Mouse (Mus musculus) MEL (cell line): ENCODE measurements around the gene Atxn1l. TPM values are rescaled to one million over a fixed set of nuclear protein-coding genes. Genes with fewer than 3 reads are reported as not detected.
A peak's percentile ranks its signal among the peaks of the same experiment; 100 is the strongest.

Source experiments
- DNase-seq: peaks from one replicate; pipeline ENCODE4 v3.0.0; 2011; ENCODE audit warnings: low read depth, low spot score
- H3K27ac ChIP-seq: 2 replicates; pipeline ENCODE4 v1.5.1; 2012; ENCODE audit warnings: low read depth, mild to moderate bottlenecking, control low read depth, low read length, moderate library complexity; ENCODE audit not compliant: control insufficient read depth
- H3K27me3 ChIP-seq, 2 experiments: fragments of 150-350 bp in 1 of 2; sonication (generic) in 1 of 2; 2 replicates each; pipeline ENCODE4 v1.6.1; 2012; ENCODE audit warnings: low read length in 2 of 2, mild to moderate bottlenecking in 2 of 2, improper control_type of control experiment in 1 of 2, moderate library complexity in 1 of 2; ENCODE audit not compliant: insufficient read depth in 2 of 2, control insufficient read depth in 1 of 2
- H3K36me3 ChIP-seq, 2 experiments: 2 replicates each; pipeline ENCODE4 v1.6.1; 2012 to 2014; ENCODE audit warnings: low read length in 2 of 2, improper control_type of control experiment in 1 of 2, inconsistent platforms in 1 of 2, mild to moderate bottlenecking in 1 of 2; ENCODE audit not compliant: insufficient read depth in 2 of 2, control insufficient read depth in 1 of 2
- H3K4me1 ChIP-seq, 2 experiments: fragments of 150-350 bp in 1 of 2; sonication (generic) in 1 of 2; 2 replicates each; pipeline ENCODE4 v1.6.1; 2012; ENCODE audit warnings: low read length in 2 of 2, improper control_type of control experiment in 1 of 2, mild to moderate bottlenecking in 1 of 2; ENCODE audit not compliant: insufficient read depth in 2 of 2, control insufficient read depth in 1 of 2
- H3K4me3 ChIP-seq, 2 experiments: fragments of 150-350 bp in 1 of 2; sonication (generic) in 1 of 2; 2 replicates each; pipeline ENCODE4 v1.5.1; 2012; ENCODE audit warnings: low read depth in 2 of 2, low read length in 2 of 2, mild to moderate bottlenecking in 2 of 2, moderate library complexity in 2 of 2, control low read depth in 1 of 2, improper control_type of control experiment in 1 of 2; ENCODE audit not compliant: control insufficient read depth in 1 of 2, insufficient read depth in 1 of 2
- H3K79me2 ChIP-seq: 2 replicates; pipeline ENCODE4 v1.6.1; 2012; ENCODE audit warnings: mild to moderate bottlenecking, low read length, moderate library complexity; ENCODE audit not compliant: control insufficient read depth, poor library complexity, insufficient read depth
- H3K9ac ChIP-seq: 2 replicates; pipeline ENCODE4 v1.6.1; 2012; ENCODE audit warnings: low read depth, mild to moderate bottlenecking, control low read depth, low read length, moderate library complexity; ENCODE audit not compliant: control insufficient read depth, poor library complexity, severe bottlenecking
- H3K9me3 ChIP-seq: fragments of 150-350 bp; sonication (generic); replicated peaks from 2 replicates; pipeline ENCODE4 v1.6.1; 2012; ENCODE audit warnings: mild to moderate bottlenecking, low read length, improper control_type of control experiment, moderate library complexity; ENCODE audit not compliant: insufficient read depth
- BHLHE40 ChIP-seq: IDR thresholded peaks from 2 replicates; pipeline ENCODE4 v1.6.1; 2012; ENCODE audit warnings: low read depth, mild to moderate bottlenecking, inconsistent platforms, low read length, improper control_type of control experiment, borderline replicate concordance
- CHD1 ChIP-seq: IDR thresholded peaks from 2 replicates; pipeline ENCODE4 v1.6.1; 2012; ENCODE audit warnings: low read depth, mild to moderate bottlenecking, inconsistent platforms, low read length, improper control_type of control experiment
- CHD2 ChIP-seq: IDR thresholded peaks from 2 replicates; pipeline ENCODE4 v1.6.1; 2011; ENCODE audit warnings: low read length, improper control_type of control experiment
- CTCF ChIP-seq, 3 experiments: IDR thresholded peaks in 2 of 3; conservative IDR thresholded peaks in 1 of 3; 2 replicates each; pipeline ENCODE4 v1.5.1; 2011 to 2012; ENCODE audit warnings: low read length in 3 of 3, low read depth in 2 of 3, mild to moderate bottlenecking in 2 of 3, improper control_type of control experiment in 1 of 3, inconsistent platforms in 1 of 3, mixed read lengths in 1 of 3, moderate library complexity in 1 of 3; ENCODE audit not compliant: control insufficient read depth in 1 of 3, insufficient read depth in 1 of 3, poor library complexity in 1 of 3, severe bottlenecking in 1 of 3
- E2F4 ChIP-seq: IDR thresholded peaks from 2 replicates; pipeline ENCODE4 v1.6.1; 2011; ENCODE audit warnings: low read depth, low read length, improper control_type of control experiment, borderline replicate concordance
- ELF1 ChIP-seq: IDR thresholded peaks from 2 replicates; pipeline ENCODE4 v1.6.1; 2014; ENCODE audit warnings: low read depth, mild to moderate bottlenecking, inconsistent platforms, low read length, improper control_type of control experiment, moderate library complexity
- EP300 ChIP-seq, 2 experiments: IDR thresholded peaks; 2 replicates each; pipeline ENCODE4 v1.6.1; 2011; ENCODE audit warnings: improper control_type of control experiment in 2 of 2, low read length in 2 of 2, low read depth in 1 of 2, mild to moderate bottlenecking in 1 of 2
- ETS1 ChIP-seq: IDR thresholded peaks from 2 replicates; pipeline ENCODE4 v1.6.1; 2012; ENCODE audit warnings: low read depth, mild to moderate bottlenecking, inconsistent platforms, low read length, improper control_type of control experiment, moderate library complexity
- GABPA ChIP-seq: IDR thresholded peaks from 2 replicates; pipeline ENCODE4 v1.6.1; 2012; ENCODE audit warnings: low read depth, mild to moderate bottlenecking, inconsistent platforms, low read length, improper control_type of control experiment, moderate library complexity
- JUND ChIP-seq: IDR thresholded peaks from 2 replicates; pipeline ENCODE4 v1.6.1; 2011; ENCODE audit warnings: low read depth, mild to moderate bottlenecking, improper control_type of control experiment, low read length
- KAT2A ChIP-seq: conservative IDR thresholded peaks from 2 replicates; pipeline ENCODE4 v1.6.1; 2012; ENCODE audit warnings: low read depth, low read length, improper control_type of control experiment, inconsistent platforms
- MAFK ChIP-seq: IDR thresholded peaks from 2 replicates; pipeline ENCODE4 v1.6.1; 2011; ENCODE audit warnings: low read depth, mild to moderate bottlenecking, low read length, improper control_type of control experiment, borderline replicate concordance
- MAX ChIP-seq: IDR thresholded peaks from 2 replicates; pipeline ENCODE4 v1.6.1; 2011; ENCODE audit warnings: low read length, improper control_type of control experiment
- MAZ ChIP-seq: IDR thresholded peaks from 2 replicates; pipeline ENCODE4 v1.6.1; 2012; ENCODE audit warnings: low read depth, mild to moderate bottlenecking, inconsistent platforms, low read length, improper control_type of control experiment
- MXI1 ChIP-seq: IDR thresholded peaks from 2 replicates; pipeline ENCODE4 v1.6.1; 2011; ENCODE audit warnings: mild to moderate bottlenecking, low read depth, low read length, improper control_type of control experiment
- MYB ChIP-seq: IDR thresholded peaks from 2 replicates; pipeline ENCODE4 v1.6.1; 2011; ENCODE audit warnings: mild to moderate bottlenecking, low read depth, low read length, improper control_type of control experiment
- NELFE ChIP-seq: IDR thresholded peaks from 2 replicates; pipeline ENCODE4 v1.6.1; 2011; ENCODE audit warnings: low read depth, low read length, improper control_type of control experiment
- NRF1 ChIP-seq: IDR thresholded peaks from 2 replicates; pipeline ENCODE4 v1.6.1; 2014; ENCODE audit warnings: low read depth, mild to moderate bottlenecking, inconsistent platforms, low read length, improper control_type of control experiment, moderate library complexity; ENCODE audit not compliant: poor library complexity, insufficient read depth, severe bottlenecking
- POLR2A ChIP-seq, 2 experiments: IDR thresholded peaks; 2 replicates each; pipeline ENCODE4 v1.6.1; 2011 to 2012; ENCODE audit warnings: low read length in 2 of 2, mild to moderate bottlenecking in 2 of 2, control low read depth in 1 of 2, improper control_type of control experiment in 1 of 2, low read depth in 1 of 2, moderate library complexity in 1 of 2; ENCODE audit not compliant: control insufficient read depth in 1 of 2, insufficient read depth in 1 of 2, poor library complexity in 1 of 2
- POLR2AphosphoS5 ChIP-seq: IDR thresholded peaks from 2 replicates; pipeline ENCODE4 v1.6.1; 2012; ENCODE audit warnings: low read depth, borderline replicate concordance, mild to moderate bottlenecking, inconsistent platforms, low read length, moderate library complexity, mixed read lengths
- SMC3 ChIP-seq: IDR thresholded peaks from 2 replicates; pipeline ENCODE4 v1.6.1; 2011; ENCODE audit warnings: low read depth, low read length, improper control_type of control experiment
- TCF12 ChIP-seq: IDR thresholded peaks from 2 replicates; pipeline ENCODE4 v1.6.1; 2014; ENCODE audit warnings: low read depth, mild to moderate bottlenecking, inconsistent platforms, low read length, improper control_type of control experiment, moderate library complexity
- UBTF ChIP-seq: IDR thresholded peaks from 2 replicates; pipeline ENCODE4 v1.6.1; 2012; ENCODE audit warnings: low read depth, mild to moderate bottlenecking, inconsistent platforms, low read length, improper control_type of control experiment, moderate library complexity, borderline replicate concordance; ENCODE audit not compliant: insufficient read depth
- USF1 ChIP-seq: IDR thresholded peaks from 2 replicates; pipeline ENCODE4 v1.6.1; 2014; ENCODE audit warnings: low read depth, mild to moderate bottlenecking, inconsistent platforms, low read length, improper control_type of control experiment, moderate library complexity
- USF2 ChIP-seq, 2 experiments: IDR thresholded peaks; 2 replicates each; pipeline ENCODE4 v1.6.1; 2011 to 2012; ENCODE audit warnings: improper control_type of control experiment in 2 of 2, low read length in 2 of 2, borderline replicate concordance in 1 of 2, inconsistent platforms in 1 of 2, low read depth in 1 of 2, mild to moderate bottlenecking in 1 of 2; ENCODE audit not compliant: insufficient read depth in 1 of 2
- ZC3H11A ChIP-seq: IDR thresholded peaks from 2 replicates; pipeline ENCODE4 v1.6.1; 2012; ENCODE audit warnings: low read depth, mild to moderate bottlenecking, inconsistent platforms, low read length, improper control_type of control experiment
- ZMIZ1 ChIP-seq: IDR thresholded peaks from 2 replicates; pipeline ENCODE4 v1.6.1; 2012; ENCODE audit warnings: low read depth, mild to moderate bottlenecking, inconsistent platforms, low read length, improper control_type of control experiment, moderate library complexity
- polyA plus RNA-seq, 2 experiments: library from polyadenylated mRNA; stranded (reverse) in 1 of 2; unstranded in 1 of 2; fragments of >175 nt in 1 of 2; fragments of >200 nt in 1 of 2; gene quantifications; 2 replicates each; pipeline versions ENCODE4 v1.2.1 to v1.2.4; 2012; ENCODE audit warnings: low replicate concordance in 2 of 2, low read depth in 1 of 2; ENCODE audit not compliant: insufficient read length in 2 of 2, insufficient read depth in 1 of 2, missing spikeins in 1 of 2
- total RNA-seq: library from RNA; depleted of rRNA; stranded (reverse); fragments of 300-350 nt; gene quantifications from 2 replicates; pipeline ENCODE4 v1.2.3, GENCODE M21; 2012

Gene Atxn1l
- total and polyA plus RNA-seq, 3 experiments = 4.1 to 9.5 TPM; not detected in 1

GRCm38 (mm10) chr8:109691769-109692168 lies 45.8 kb downstream of the Atxn1l start (continued):
- TF ChIP-seq USF1 = no peak
- no peak for TF ChIP-seq MAZ
- no peak for TF ChIP-seq GABPA
- TF ChIP-seq POLR2AphosphoS5 = no peak
- no peak for TF ChIP-seq ZMIZ1
- TF ChIP-seq MAFK = no peak
- no peak for TF ChIP-seq USF2 (IDR thresholded peaks at IDR 0.05; ENCODE audit: borderline replicate concordance in 1 of 2, insufficient read depth in 1 of 2, low read depth in 1 of 2, low read length in 2 of 2)
- TF ChIP-seq TCF12 = 0 out of 2 replicates have a peak, but pooled peaks have one; percentile 23
- TF ChIP-seq CHD1 = no peak
- peak; percentile 58; the same call in 1 of the 2 replicates for TF ChIP-seq MXI1
- TF ChIP-seq NRF1 = no peak
- TF ChIP-seq JUND = no peak
- 0 out of 4 replicates have a peak, but pooled peaks of 1 of the 2 experiments have one; percentile 32 for TF ChIP-seq EP300 (IDR thresholded peaks at IDR 0.05; ENCODE audit: low read depth in 1 of 2, low read length in 2 of 2)
- no peak for TF ChIP-seq E2F4
- TF ChIP-seq UBTF = no peak
- TF ChIP-seq SMC3 = no peak
- TF ChIP-seq CHD2 = no peak
- TF ChIP-seq MYB = no peak
- TF ChIP-seq BHLHE40 = no peak
- no peak for TF ChIP-seq ELF1
- TF ChIP-seq ETS1 = 0 out of 2 replicates have a peak, but pooled peaks have one; percentile 22

DNA sequence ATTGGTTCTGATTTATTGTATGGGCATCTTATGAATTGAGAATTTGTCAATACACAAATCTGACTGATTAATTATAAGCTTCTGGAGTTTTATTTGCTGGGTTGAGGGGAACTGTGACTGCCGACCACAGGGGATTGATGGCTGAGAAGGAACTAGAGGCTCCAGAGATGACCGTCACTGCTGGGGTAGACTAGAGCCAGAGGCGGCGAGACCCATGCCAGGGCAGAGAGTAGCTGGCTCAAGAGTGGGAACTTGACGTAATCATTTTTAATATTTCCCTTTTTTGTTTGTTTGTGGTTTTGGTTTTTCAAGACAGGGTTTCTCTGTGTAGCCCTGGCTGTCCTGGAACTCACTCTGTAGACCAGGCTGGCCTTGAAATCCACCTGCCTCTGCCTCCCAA lies 50.3 kb downstream of the Atxn1l start:
- H3K9me3 ChIP-seq = no peaks in the 10 kb centered on the region
- peaks cover 0 to 10% of the 10 kb centered on the region in 2 experiments; a peak in 3 of 4 replicates for H3K36me3 ChIP-seq
- H3K27ac ChIP-seq = no peak overlapping the region
- DNase-seq = no peak
- peaks cover 0 to 10% of the 10 kb centered on the region in 2 experiments; a peak in 2 of 4 replicates for H3K4me1 ChIP-seq
- no peak overlapping the region for H3K9ac ChIP-seq
- H3K27me3 ChIP-seq = no peaks in the 10 kb centered on the region
- no peak for TF ChIP-seq CHD1
- no peak for TF ChIP-seq BHLHE40
- TF ChIP-seq USF1 = no peak
- TF ChIP-seq POLR2AphosphoS5 = no peak
- no peak for TF ChIP-seq ELF1
- TF ChIP-seq ZC3H11A = no peak
- no peak for TF ChIP-seq MAFK
- TF ChIP-seq EP300 (IDR thresholded peaks at IDR 0.05; ENCODE audit: low read depth in 1 of 2, low read length in 2 of 2) = no peak
- no peak for TF ChIP-seq MYB
- no peak for TF ChIP-seq KAT2A
- TF ChIP-seq ETS1 = no peak
- TF ChIP-seq NELFE = no peak
- no peak for TF ChIP-seq MAX
- no peak for TF ChIP-seq CTCF (IDR thresholded peaks at IDR 0.05 in 2 of 3, conservative IDR thresholded peaks at IDR 0.05 in 1 of 3; ENCODE audit: control insufficient read depth in 1 of 3, insufficient read depth in 1 of 3, low read depth in 2 of 3, low read length in 3 of 3, poor library complexity in 1 of 3, severe bottlenecking in 1 of 3)
- no peak for TF ChIP-seq POLR2A (IDR thresholded peaks at IDR 0.05; ENCODE audit: control insufficient read depth in 1 of 2, insufficient read depth in 1 of 2, low read depth in 1 of 2, low read length in 2 of 2, poor library complexity in 1 of 2)
- H3K4me3 ChIP-seq = no peak overlapping the region
- peaks cover 68% of the 10 kb centered on the region for H3K79me2 ChIP-seq
